Mouse (Mus musculus): ENCODE measurements around the gene Fam107b. TPM values are rescaled to one million over a fixed set of nuclear protein-coding genes. Genes with fewer than 3 reads are reported as not detected.

The Fam107b gene
- polyA plus RNA-seq, 1 experiment from 2014 or later, result 42.2 TPM

DNA sequence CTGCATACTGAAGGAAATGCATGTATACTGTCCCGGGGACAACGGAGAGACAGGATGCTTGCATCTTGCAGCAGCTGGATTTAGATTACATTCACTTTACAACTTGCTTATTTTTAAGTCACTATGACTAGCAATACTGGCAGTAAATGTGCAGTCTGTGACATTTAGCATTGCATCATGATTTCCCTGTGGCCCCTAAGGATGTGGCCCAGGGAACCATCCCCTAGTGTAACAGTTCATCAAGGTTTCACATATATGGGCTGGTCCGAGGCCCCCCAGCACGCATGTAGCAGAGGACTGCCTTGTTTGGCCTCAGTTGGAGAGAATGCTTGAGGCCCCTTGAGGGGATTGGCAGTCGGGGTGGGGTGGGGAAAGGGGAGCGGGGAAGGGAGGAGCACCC is 235.5 kb downstream of the Fam107b start:
- H3K4me3 ChIP-seq (replicated peaks; ENCODE audit: low read length), result no peak overlapping the region
- no peak for ATAC-seq (ENCODE audit: insufficient read depth, low FRiP score)
- no peaks in the 10 kb centered on the region for H3K27me3 ChIP-seq (ENCODE audit: control insufficient read depth, insufficient read depth, low read length)
- H3K4me2 ChIP-seq (ENCODE audit: low read depth, low read length), result no peak overlapping the region
- no peaks in the 10 kb centered on the region for H3K36me3 ChIP-seq (ENCODE audit: control insufficient read depth, insufficient read depth, low read length)
- H3K9me3 ChIP-seq (replicated peaks; ENCODE audit: control insufficient read depth, low read length), result no peaks in the 10 kb centered on the region
- H3K27ac ChIP-seq (ENCODE audit: low read length), result no peak overlapping the region
- H3K4me1 ChIP-seq (ENCODE audit: control insufficient read depth, insufficient read depth, low read length), result no peaks in the 10 kb centered on the region
- H3K9ac ChIP-seq (ENCODE audit: low read length), result no peak overlapping the region
- 56% methylated on average over 6 of the region's 6 CpGs for WGBS

DNA sequence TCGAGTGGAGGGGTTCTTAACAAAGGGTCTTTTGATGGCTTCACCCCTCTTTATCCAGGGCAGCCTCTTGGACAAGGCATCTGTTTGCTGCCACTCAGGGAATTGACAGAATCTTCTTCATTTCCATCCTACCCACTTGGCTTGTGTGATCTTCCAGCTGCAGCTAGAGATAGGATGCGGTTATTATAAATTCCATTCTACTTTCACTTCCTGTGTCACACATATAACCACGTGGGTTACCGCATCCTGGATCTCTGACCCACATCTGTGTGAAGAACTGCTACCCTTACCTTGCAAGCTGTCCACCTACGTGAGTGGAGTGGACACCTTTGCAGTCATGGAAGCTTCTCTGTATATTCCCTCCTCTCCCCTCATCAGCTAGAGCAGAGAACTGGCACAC is 240.0 kb downstream of the Fam107b start:
- Histone ChIP-seq H3K9me3 (replicated peaks; ENCODE audit: control insufficient read depth, low read length) (no peaks in the 10 kb centered on the region), H3K4me3 (replicated peaks; ENCODE audit: low read length) (no peak overlapping the region), H3K9ac (ENCODE audit: low read length) (no peak overlapping the region), H3K36me3 (ENCODE audit: control insufficient read depth, insufficient read depth, low read length) (no peaks in the 10 kb centered on the region), H3K27ac (ENCODE audit: low read length) (no peak overlapping the region), H3K4me1 (ENCODE audit: control insufficient read depth, insufficient read depth, low read length) (no peaks in the 10 kb centered on the region), H3K4me2 (ENCODE audit: low read depth, low read length) (no peak overlapping the region), H3K27me3 (ENCODE audit: control insufficient read depth, insufficient read depth, low read length) (no peaks in the 10 kb centered on the region)
- WGBS, result 58% methylated on average over 5 of the region's 5 CpGs
- no peak for ATAC-seq (ENCODE audit: insufficient read depth, low FRiP score)

DNA sequence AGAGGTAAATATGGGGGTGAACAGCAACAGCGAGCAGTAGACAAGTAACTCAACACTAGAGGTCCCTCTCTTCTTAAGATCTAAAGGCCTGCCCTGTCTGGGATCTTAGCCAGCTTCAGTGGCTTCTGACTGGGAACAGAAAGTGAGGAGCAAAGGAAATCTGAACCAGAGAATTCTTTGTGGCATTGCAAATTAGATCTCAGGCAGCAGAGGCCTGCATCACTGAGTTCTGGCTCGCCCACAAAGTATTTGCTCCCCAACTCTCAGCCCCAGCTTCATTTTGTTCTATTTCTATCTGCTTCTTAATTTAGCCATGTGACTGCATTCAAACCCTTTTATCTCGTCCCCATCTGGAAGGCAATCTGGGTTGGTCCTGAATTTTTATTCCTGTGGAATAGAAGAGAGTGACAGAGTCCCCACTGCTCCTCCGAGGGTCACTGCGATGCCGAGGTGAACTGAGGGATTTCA is 245.9 kb downstream of the Fam107b start:
- Histone ChIP-seq H3K27ac (ENCODE audit: low read length) (no peak overlapping the region), H3K9me3 (replicated peaks; ENCODE audit: control insufficient read depth, low read length) (no peaks in the 10 kb centered on the region), H3K27me3 (ENCODE audit: control insufficient read depth, insufficient read depth, low read length) (no peaks in the 10 kb centered on the region), H3K9ac (ENCODE audit: low read length) (no peak overlapping the region), H3K4me2 (ENCODE audit: low read depth, low read length) (no peak overlapping the region), H3K36me3 (ENCODE audit: control insufficient read depth, insufficient read depth, low read length) (no peaks in the 10 kb centered on the region), H3K4me1 (ENCODE audit: control insufficient read depth, insufficient read depth, low read length) (no peaks in the 10 kb centered on the region), H3K4me3 (replicated peaks; ENCODE audit: low read length) (no peak overlapping the region)
- no peak for ATAC-seq (ENCODE audit: insufficient read depth, low FRiP score)
- 63% methylated on average over 6 of the region's 6 CpGs for WGBS

DNA sequence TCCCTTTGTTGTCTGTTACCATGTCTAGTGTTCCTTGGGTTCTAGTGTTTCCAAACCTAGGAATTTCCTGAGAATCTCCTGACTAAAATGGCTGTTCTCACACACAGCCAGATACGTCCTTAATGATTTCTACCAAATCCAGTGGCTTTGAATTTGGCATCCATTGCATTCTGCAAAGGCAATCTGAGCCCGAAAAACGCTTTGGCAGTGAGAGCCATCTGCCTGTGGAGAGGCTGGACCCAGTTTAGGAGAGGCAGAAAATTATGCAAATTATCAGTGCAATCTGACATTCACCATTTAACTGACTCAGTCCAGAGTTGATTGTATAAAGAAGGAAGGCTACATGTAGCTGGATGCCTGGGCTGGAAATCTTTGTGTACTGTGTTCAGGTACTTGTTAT is 247.3 kb downstream of the Fam107b start:
- H3K9me3 ChIP-seq (replicated peaks; ENCODE audit: control insufficient read depth, low read length), result no peaks in the 10 kb centered on the region
- H3K9ac ChIP-seq (ENCODE audit: low read length), result no peak overlapping the region
- no peak overlapping the region for H3K27ac ChIP-seq (ENCODE audit: low read length)
- no peaks in the 10 kb centered on the region for H3K36me3 ChIP-seq (ENCODE audit: control insufficient read depth, insufficient read depth, low read length)
- no peak overlapping the region for H3K4me2 ChIP-seq (ENCODE audit: low read depth, low read length)
- WGBS, result 87% methylated on average over 3 of the region's 3 CpGs
- H3K4me1 ChIP-seq (ENCODE audit: control insufficient read depth, insufficient read depth, low read length), result 0 out of 2 replicates have a peak, but pooled peaks cover 4% of the 10 kb centered on the region
- H3K4me3 ChIP-seq (replicated peaks; ENCODE audit: low read length), result no peak overlapping the region
- no peaks in the 10 kb centered on the region for H3K27me3 ChIP-seq (ENCODE audit: control insufficient read depth, insufficient read depth, low read length)
- no peak for ATAC-seq (ENCODE audit: insufficient read depth, low FRiP score)

DNA sequence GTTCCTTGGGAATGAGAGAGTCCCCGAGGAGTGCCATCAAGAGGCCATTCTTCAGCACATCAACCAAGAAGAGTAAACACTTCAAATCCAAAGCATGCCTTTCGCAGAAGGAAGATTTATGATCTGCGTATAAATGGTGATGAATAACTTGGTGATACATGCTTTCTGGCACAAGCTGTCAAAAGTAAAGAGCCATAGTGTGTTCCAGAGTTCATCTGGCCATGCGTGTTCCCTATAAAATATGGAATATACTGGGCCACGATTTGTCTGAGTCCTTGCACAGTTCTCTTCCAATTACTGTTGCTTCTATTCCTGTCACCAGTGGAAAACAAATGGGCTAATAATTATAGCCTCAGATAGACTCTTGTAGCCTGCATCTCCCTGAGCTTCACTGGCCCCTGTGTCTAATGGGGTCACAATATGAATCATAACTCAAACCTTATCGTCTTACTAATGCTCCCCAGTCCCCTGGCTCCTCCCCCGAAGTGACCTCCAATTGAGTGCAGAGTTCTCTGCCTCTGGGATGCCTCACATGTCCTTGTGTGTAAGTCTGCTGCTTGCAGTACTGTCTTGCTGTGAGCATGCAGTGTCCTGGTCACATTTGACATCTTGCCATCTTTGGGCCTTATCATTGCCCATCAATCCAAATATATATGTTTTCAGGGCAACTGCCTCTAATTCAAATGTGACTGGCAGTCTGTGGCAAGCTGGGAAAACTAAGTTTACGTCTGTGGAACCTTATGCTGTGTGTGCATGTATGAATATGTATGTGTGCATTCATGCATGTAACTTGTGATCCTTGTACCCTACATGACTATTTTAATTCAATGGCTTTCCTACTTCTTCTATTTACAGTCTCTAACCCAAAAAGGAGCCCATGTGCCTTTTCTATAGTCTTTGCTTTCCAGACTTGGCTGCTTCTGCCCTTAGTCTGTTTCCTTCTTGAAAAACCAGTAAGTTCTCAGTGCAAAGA is 252.5 kb downstream of the Fam107b start:
- H3K27ac ChIP-seq (ENCODE audit: low read length), result no peak overlapping the region
- 30% methylated on average over 8 of the region's 8 CpGs for WGBS
- no peaks in the 10 kb centered on the region for H3K9me3 ChIP-seq (replicated peaks; ENCODE audit: control insufficient read depth, low read length)
- H3K27me3 ChIP-seq (ENCODE audit: control insufficient read depth, insufficient read depth, low read length), result no peaks in the 10 kb centered on the region
- H3K4me2 ChIP-seq (ENCODE audit: low read depth, low read length), result no peak overlapping the region
- H3K9ac ChIP-seq (ENCODE audit: low read length), result no peak overlapping the region
- no peak for ATAC-seq (ENCODE audit: insufficient read depth, low FRiP score)
- H3K4me3 ChIP-seq (replicated peaks; ENCODE audit: low read length), result no peak overlapping the region
- 0 out of 2 replicates have a peak, but pooled peaks cover 4% of the 10 kb centered on the region for H3K4me1 ChIP-seq (ENCODE audit: control insufficient read depth, insufficient read depth, low read length)
- no peaks in the 10 kb centered on the region for H3K36me3 ChIP-seq (ENCODE audit: control insufficient read depth, insufficient read depth, low read length)

Other genes with a start within 250 kb of the Fam107b start
- 21.1 and 22.0 TPM in 2 replicates for gene Rpp38, start 237.8 kb upstream of the Fam107b start, polyA plus RNA-seq (2015; fragmentation: Nextera tagmentation; extraction: Ambion mirVana)
- gene Acbd7, start 234.3 kb upstream of the Fam107b start, polyA plus RNA-seq (2015; fragmentation: Nextera tagmentation; extraction: Ambion mirVana), result 0.96 and 1.1 TPM in 2 replicates
- not detected in 2 replicates for gene Olah, start 173.3 kb upstream of the Fam107b start, polyA plus RNA-seq (2015; fragmentation: Nextera tagmentation; extraction: Ambion mirVana)
- 0.37 and 1.1 TPM in 2 replicates for gene Meig1, start 147.8 kb upstream of the Fam107b start, polyA plus RNA-seq (2015; fragmentation: Nextera tagmentation; extraction: Ambion mirVana)
- gene Dclre1c, start 146.4 kb upstream of the Fam107b start, polyA plus RNA-seq (2015; fragmentation: Nextera tagmentation; extraction: Ambion mirVana), result 5.9 and 6.2 TPM in 2 replicates
- gene Suv39h2, start 95.5 kb upstream of the Fam107b start, polyA plus RNA-seq (2015; fragmentation: Nextera tagmentation; extraction: Ambion mirVana), result 6.2 and 7.2 TPM in 2 replicates
- 4.0 and 4.2 TPM in 2 replicates for gene Gm45902, start 57.7 kb upstream of the Fam107b start, polyA plus RNA-seq (2015; fragmentation: Nextera tagmentation; extraction: Ambion mirVana)
- gene Hspa14, start 57.7 kb upstream of the Fam107b start, polyA plus RNA-seq (2015; fragmentation: Nextera tagmentation; extraction: Ambion mirVana), result 84.2 and 90.2 TPM in 2 replicates
- gene Cdnf, start 57.5 kb upstream of the Fam107b start, polyA plus RNA-seq (2015; fragmentation: Nextera tagmentation; extraction: Ambion mirVana), result 0.15 and 0.20 TPM in 2 replicates

Data from stomach, embryonic 16.5 days (tissue).